Comparison of ENCODE assay signal across 29 mouse cellular contexts in genomic region chr12:12635308-12635707, GRCm38 (mm10).
DNase-seq lines count a peak whose midpoint lies in the region; ATAC-seq lines count a peak whose summit lies in the region.
"Had no signal": no experiment of that assay in that cellular context is flagged by ENCODE, and none has a peak within 500 bp of the region (broad histone marks: within the 10 kb centered on the region; RNA-seq: fewer than 3 reads in every experiment).

No protein-coding gene starts in this region.

- H3K36me3 ChIP-seq in hindbrain, embryonic 14.5 days (replicated peaks; ENCODE audit: control insufficient read depth, insufficient read depth), result no peaks in the 10 kb centered on the region
- H3K36me3 ChIP-seq in hindbrain, embryonic 12.5 days, result no peaks in the 10 kb centered on the region
- no peaks in the 10 kb centered on the region for H3K36me3 ChIP-seq in neural tube, embryonic 13.5 days
- H3K36me3 ChIP-seq in neural tube, embryonic 14.5 days (ENCODE audit: control insufficient read depth, insufficient read depth, low read length), result no peaks in the 10 kb centered on the region
- H3K36me3 ChIP-seq: embryonic facial prominence, embryonic 10.5 days; embryonic facial prominence, embryonic 13.5 days; forebrain, embryonic 12.5 days; forebrain, embryonic 15.5 days; G1E; heart, embryonic 12.5 days; heart, embryonic 15.5 days had no signal

- DNase-seq in hindbrain, embryonic 14.5 days (ENCODE audit: low spot score), result no peak
- no peak for DNase-seq in neural tube, embryonic 10.5 days (ENCODE audit: extremely low spot score, low spot score)
- no peak for DNase-seq in layer of hippocampus, adult 9-10 months (ENCODE audit: low spot score)
- no peak for DNase-seq in lung, postnatal 4 days
- DNase-seq: adrenal gland, postnatal 10 days; adrenal gland, postnatal 36 days; B cell, adult 2 months; cerebellum, adult 11 months; cerebellum, adult 2 months; cerebellum, adult 9-11 months; cerebellum, postnatal 25 days; embryo, embryonic 11 days; gastrocnemius, postnatal 25 days; heart, adult 18-20 months; heart, postnatal 10 days; heart, postnatal 36 days had no signal

- no peak overlapping the region for H3K9ac ChIP-seq in hindbrain, embryonic 14.5 days
- H3K9ac ChIP-seq in hindbrain, embryonic 12.5 days, result no peak overlapping the region
- no peak overlapping the region for H3K9ac ChIP-seq in neural tube, embryonic 13.5 days
- no peak overlapping the region for H3K9ac ChIP-seq in neural tube, embryonic 14.5 days (replicated peaks; ENCODE audit: low read depth, low read length)
- H3K9ac ChIP-seq: embryonic facial prominence, embryonic 13.5 days; forebrain, embryonic 12.5 days; forebrain, embryonic 15.5 days; heart, embryonic 12.5 days; heart, embryonic 15.5 days had no signal

- no peak overlapping the region for H3K4me3 ChIP-seq in hindbrain, embryonic 14.5 days (replicated peaks; ENCODE audit: low read length)
- H3K4me3 ChIP-seq in hindbrain, embryonic 12.5 days, result no peak overlapping the region
- no peak overlapping the region for H3K4me3 ChIP-seq in neural tube, embryonic 13.5 days
- H3K4me3 ChIP-seq in neural tube, embryonic 14.5 days (ENCODE audit: low read depth, low read length), result no peak overlapping the region
- H3K4me3 ChIP-seq: embryonic facial prominence, embryonic 10.5 days; embryonic facial prominence, embryonic 13.5 days; erythroblast, embryonic 14.5 days; forebrain, embryonic 12.5 days; forebrain, embryonic 15.5 days; heart, embryonic 12.5 days; heart, embryonic 15.5 days had no signal

- H3K27me3 ChIP-seq in hindbrain, embryonic 14.5 days (ENCODE audit: control insufficient read depth, insufficient read depth, low read length), result no peaks in the 10 kb centered on the region
- H3K27me3 ChIP-seq in hindbrain, embryonic 12.5 days, result no peaks in the 10 kb centered on the region
- no peaks in the 10 kb centered on the region for H3K27me3 ChIP-seq in neural tube, embryonic 13.5 days
- no peaks in the 10 kb centered on the region for H3K27me3 ChIP-seq in neural tube, embryonic 14.5 days (ENCODE audit: control insufficient read depth, insufficient read depth, low read length)
- H3K27me3 ChIP-seq: CH12.LX; embryonic facial prominence, embryonic 13.5 days; forebrain, embryonic 12.5 days; forebrain, embryonic 15.5 days; heart, embryonic 12.5 days; heart, embryonic 15.5 days; Patski had no signal

- 55% methylated on average over 3 of the region's 3 CpGs for WGBS in hindbrain, embryonic 14.5 days
- WGBS in hindbrain, embryonic 12.5 days, result 76% methylated on average over 3 of the region's 3 CpGs
- 46% methylated on average over 3 of the region's 3 CpGs for WGBS in neural tube, embryonic 13.5 days
- WGBS in neural tube, embryonic 14.5 days, result 34% methylated on average over 3 of the region's 3 CpGs

- no peaks in the 10 kb centered on the region for H3K4me1 ChIP-seq in hindbrain, embryonic 14.5 days (replicated peaks; ENCODE audit: control insufficient read depth, insufficient read depth, low read length)
- no peaks in the 10 kb centered on the region for H3K4me1 ChIP-seq in hindbrain, embryonic 12.5 days
- H3K4me1 ChIP-seq in neural tube, embryonic 13.5 days (replicated peaks), result peaks cover 4% of the 10 kb centered on the region; the same call in 1 of the 2 replicates
- H3K4me1 ChIP-seq in neural tube, embryonic 14.5 days (ENCODE audit: control insufficient read depth, insufficient read depth, low read length), result no peaks in the 10 kb centered on the region
- H3K4me1 ChIP-seq: embryonic facial prominence, embryonic 10.5 days; embryonic facial prominence, embryonic 13.5 days; forebrain, embryonic 12.5 days; forebrain, embryonic 15.5 days; heart, embryonic 12.5 days; heart, embryonic 15.5 days had no signal

- H3K4me2 ChIP-seq in hindbrain, embryonic 14.5 days (replicated peaks), result no peak overlapping the region
- H3K4me2 ChIP-seq in hindbrain, embryonic 12.5 days (replicated peaks), result no peak overlapping the region
- no peak overlapping the region for H3K4me2 ChIP-seq in neural tube, embryonic 13.5 days
- H3K4me2 ChIP-seq in neural tube, embryonic 14.5 days (ENCODE audit: low read depth, low read length), result no peak overlapping the region
- H3K4me2 ChIP-seq: embryonic facial prominence, embryonic 13.5 days; forebrain, embryonic 12.5 days; forebrain, embryonic 15.5 days; heart, embryonic 12.5 days; heart, embryonic 15.5 days had no signal

- H3K27ac ChIP-seq in hindbrain, embryonic 14.5 days, result peak overlapping the region; percentile 59; the same call in 1 of the 2 replicates
- no peak overlapping the region for H3K27ac ChIP-seq in hindbrain, embryonic 12.5 days
- peak overlapping the region; percentile 62; the same call in 1 of the 2 replicates for H3K27ac ChIP-seq in neural tube, embryonic 13.5 days (replicated peaks)
- 0 out of 2 replicates have a peak overlapping the region, but pooled peaks have one; percentile 40 for H3K27ac ChIP-seq in neural tube, embryonic 14.5 days (ENCODE audit: low read depth, low read length)
- H3K27ac ChIP-seq: embryonic facial prominence, embryonic 10.5 days; embryonic facial prominence, embryonic 13.5 days; forebrain, embryonic 12.5 days; forebrain, embryonic 15.5 days; heart, embryonic 15.5 days had no signal

- H3K9me3 ChIP-seq in hindbrain, embryonic 14.5 days (ENCODE audit: control insufficient read depth, low read length), result no peaks in the 10 kb centered on the region
- no peaks in the 10 kb centered on the region for H3K9me3 ChIP-seq in hindbrain, embryonic 12.5 days (replicated peaks)
- H3K9me3 ChIP-seq in neural tube, embryonic 13.5 days, result no peaks in the 10 kb centered on the region
- H3K9me3 ChIP-seq in neural tube, embryonic 14.5 days (ENCODE audit: control insufficient read depth, low read length), result no peaks in the 10 kb centered on the region
- H3K9me3 ChIP-seq: embryonic facial prominence, embryonic 10.5 days; embryonic facial prominence, embryonic 13.5 days; forebrain, embryonic 12.5 days; forebrain, embryonic 15.5 days; G1E; heart, embryonic 12.5 days; heart, embryonic 15.5 days had no signal

- peak; percentile 69 for ATAC-seq in hindbrain, embryonic 14.5 days (ENCODE audit: low FRiP score)
- ATAC-seq in hindbrain, embryonic 12.5 days (ENCODE audit: low FRiP score), result no peak
- ATAC-seq in neural tube, embryonic 13.5 days (ENCODE audit: low read depth), result peak; percentile 63; the same call in 1 of the 2 replicates
- peak; percentile 58; the same call in 1 of the 2 replicates for ATAC-seq in neural tube, embryonic 14.5 days (ENCODE audit: low read depth)
- ATAC-seq: forebrain, embryonic 15.5 days; Patski had no signal
